Mouse (Mus musculus) CH12.LX (cell line): ENCODE data around the gene Phb.

Source experiments
- CTCF ChIP-seq, 2 experiments: IDR thresholded peaks in 1 of 2; conservative IDR thresholded peaks in 1 of 2; 2 replicates each; pipeline ENCODE4 v1.5.1; 2011 to 2012; ENCODE audit warnings: low read depth in 2 of 2, low read length in 2 of 2, improper control_type of control experiment in 1 of 2, inconsistent platforms in 1 of 2, mild to moderate bottlenecking in 1 of 2, moderate library complexity in 1 of 2
- EP300 ChIP-seq: IDR thresholded peaks from 2 replicates; pipeline ENCODE4 v1.6.1; 2011; ENCODE audit warnings: low read length, improper control_type of control experiment
- MAFK ChIP-seq: IDR thresholded peaks from 2 replicates; pipeline ENCODE4 v1.6.1; 2011; ENCODE audit warnings: low read length, improper control_type of control experiment; ENCODE audit not compliant: insufficient replicate concordance
- POLR2A ChIP-seq: IDR thresholded peaks from 2 replicates; pipeline ENCODE4 v1.6.1; 2011; ENCODE audit warnings: low read depth, mild to moderate bottlenecking, improper control_type of control experiment, low read length
- USF1 ChIP-seq: IDR thresholded peaks from 2 replicates; pipeline ENCODE4 v1.6.1; 2014; ENCODE audit warnings: low read depth, mild to moderate bottlenecking, inconsistent platforms, low read length, improper control_type of control experiment

- TF ChIP-seq MAFK (no peak), EP300 (no peak), POLR2A (no peak), CTCF (conservative IDR thresholded peaks at IDR 0.05 in 1 of 2, IDR thresholded peaks at IDR 0.05 in 1 of 2; ENCODE audit: low read depth in 2 of 2, low read length in 2 of 2) (no peak), USF1 (no peak)
These were observed 33.2 kb upstream of the Phb start for GRCm38 (mm10) chr11:95633512-95634000.
